Mouse (Mus musculus) neutrophil, adult 65 days (primary cell): ENCODE data around the gene Tagap. TPM values are rescaled to one million over a fixed set of nuclear protein-coding genes. Genes with fewer than 3 reads are reported as not detected.

Experiments used
- total RNA-seq: library from RNA; stranded (reverse); gene quantifications from 2 replicates; pipeline ENCODE4 v1.2.4, GENCODE M21; 2023

Gene Tagap
- 131 and 146 TPM in 2 replicates for total RNA-seq

DNA sequence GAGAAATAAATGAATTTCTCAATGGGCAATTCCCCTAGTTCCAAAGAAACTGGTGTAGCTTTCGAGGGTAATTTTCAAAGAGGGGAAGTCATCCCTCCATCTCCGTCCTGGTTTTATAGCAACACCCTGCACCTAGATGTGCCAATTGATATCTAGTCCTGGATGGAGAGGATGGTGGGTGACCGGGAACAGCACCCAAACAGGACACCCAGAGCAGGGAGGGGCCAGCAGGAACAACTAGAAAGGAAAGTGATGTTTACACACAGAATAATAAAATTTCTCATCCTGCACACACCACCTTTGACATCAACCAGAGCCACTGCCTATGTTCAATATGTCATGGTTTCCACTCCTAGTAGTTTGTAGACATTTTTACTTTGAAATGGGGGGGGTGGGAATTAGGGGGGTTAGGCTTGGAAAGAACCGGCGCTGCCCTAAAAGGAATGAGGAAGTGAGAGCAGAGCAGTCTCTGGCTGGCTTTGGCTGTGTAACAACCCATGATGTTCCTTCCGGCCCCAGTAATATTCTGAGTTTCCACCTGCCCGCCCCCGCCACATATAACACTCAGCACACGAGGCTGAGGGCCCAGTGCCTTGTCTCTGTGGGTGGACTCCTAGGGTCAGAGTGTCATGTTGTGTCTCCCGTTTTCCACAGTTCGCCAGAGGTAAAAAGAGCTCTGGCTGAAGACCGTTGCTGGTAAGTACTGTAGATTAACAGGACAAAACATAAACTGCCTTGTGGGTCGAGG is at the start of gene Tagap:
Gene Tagap (plus strand): TSS at position 588 of the 748 bp plus-strand sequence.

DNA sequence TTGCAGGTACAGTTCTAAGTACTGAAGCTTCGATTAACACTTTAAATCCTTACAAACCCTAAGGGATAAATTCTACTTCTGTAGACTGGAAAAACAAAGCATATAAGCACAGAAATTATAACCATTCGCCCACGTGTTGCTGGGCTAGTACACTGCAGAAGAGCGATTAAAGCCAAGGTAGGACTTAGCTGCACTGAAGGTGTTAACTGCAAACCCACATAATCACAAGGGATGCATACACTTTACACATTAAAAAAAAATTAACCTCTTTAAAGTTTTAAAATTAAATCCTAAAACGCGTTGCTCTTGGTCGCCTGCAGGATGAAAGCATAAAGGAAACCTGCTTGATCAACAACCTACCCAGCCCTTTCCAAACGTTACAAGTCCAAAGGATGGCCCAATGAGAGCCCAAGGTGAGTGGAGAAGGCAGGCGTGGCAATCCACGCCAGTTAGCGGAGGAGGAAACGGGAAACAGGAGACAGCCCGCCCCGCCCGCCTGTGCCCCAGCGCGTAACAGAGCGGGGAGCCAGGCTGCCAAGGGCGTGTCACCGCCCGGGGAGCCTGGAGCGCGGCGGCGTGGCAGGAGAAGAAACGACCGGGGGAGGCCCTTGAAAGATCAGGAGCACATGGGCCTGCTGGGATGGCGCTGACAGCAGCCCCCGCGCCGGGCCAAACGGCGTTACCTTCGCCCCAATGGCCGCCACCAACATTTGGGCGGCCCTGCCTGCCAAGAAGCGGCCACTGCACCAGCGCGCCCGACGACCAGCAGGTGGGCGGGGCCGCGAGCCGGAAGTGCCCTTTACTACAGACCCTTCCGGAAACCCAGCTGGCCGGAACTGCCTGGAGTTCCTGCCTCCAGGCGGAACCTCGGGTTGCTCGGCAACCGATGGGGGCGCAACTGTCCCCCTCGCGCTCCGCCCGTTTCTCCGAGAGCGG is 19.6 kb downstream of the Tagap start, which contains the start of gene Rsph3a:
Gene Rsph3a (plus strand): TSS at position 498 of the 936 bp plus-strand sequence.

Other genes starting within 250 kb of the Tagap start
- gene Fndc1, start 98.7 kb upstream of the Tagap start, total RNA-seq = 0.07 TPM in 1 of 2 replicates, not detected in the other
- gene Rsph3a, start 19.6 kb downstream of the Tagap start, total RNA-seq = 18.2 and 25.5 TPM in 2 replicates
- 0.32 and 0.38 TPM in 2 replicates for gene Gm49673, start 221.8 kb downstream of the Tagap start, total RNA-seq
- gene Rnaset2a, start 222.1 kb downstream of the Tagap start, total RNA-seq = 24.0 and 30.5 TPM in 2 replicates
- 16.8 and 24.5 TPM in 2 replicates for gene Fgfr1op, start 239.5 kb downstream of the Tagap start, total RNA-seq